Mouse (Mus musculus) adrenal gland, postnatal 4 days (tissue): ENCODE measurements around the gene Fth1. TPM values are rescaled to one million over a fixed set of nuclear protein-coding genes. Genes with fewer than 3 reads are reported as not detected.

Experiments
- DNase-seq, 2 experiments: peaks; one replicate each; pipeline ENCODE4 v3.0.0; 2021 to 2022; ENCODE audit warnings: low spot score in 2 of 2, mixed read lengths in 2 of 2
- total RNA-seq, 2 experiments: library from RNA; stranded (reverse); gene quantifications; 2 replicates each; pipeline ENCODE4 v1.2.3; 2021

Gene Fth1
- total RNA-seq, 2 experiments from 2014 or later = 1,555 to 1,573 TPM

- DNase-seq = no peak
Measured at GRCm38 (mm10) chr19:9989884-9990256, 9.5 kb downstream of the Fth1 start.

- peak; percentile 56 to 70 for DNase-seq
Measured at GRCm38 (mm10) chr19:9991304-9991703, 10.9 kb downstream of the Fth1 start.

GRCm38 (mm10) chr19:9992011-9992958, 11.9 kb downstream of the Fth1 start:
- no peak for DNase-seq

GRCm38 (mm10) chr19:9993036-9993656, 12.7 kb downstream of the Fth1 start:
- DNase-seq = peak; percentile 89

- DNase-seq = no peak
Measured at GRCm38 (mm10) chr19:9997204-9998062, 17.0 kb downstream of the Fth1 start.

GRCm38 (mm10) chr19:9998063-9998416, 17.6 kb downstream of the Fth1 start:
- no peak for DNase-seq

- DNase-seq = no peak
Measured at GRCm38 (mm10) chr19:9998736-9999486, 18.5 kb downstream of the Fth1 start.

GRCm38 (mm10) chr19:10000330-10000729, 19.9 kb downstream of the Fth1 start:
- no peak for DNase-seq

GRCm38 (mm10) chr19:10001206-10001969, 21.0 kb downstream of the Fth1 start, which contains the start of the genes Best1 and Rab3il1:
Best1 (minus strand) TSS chr19:10001633.
Rab3il1 (plus strand) TSS chr19:10001669.
- DNase-seq = no peak

- no peak for DNase-seq
Measured at GRCm38 (mm10) chr19:10003696-10004095, 23.3 kb downstream of the Fth1 start.

GRCm38 (mm10) chr19:10011408-10011807, 31.0 kb downstream of the Fth1 start:
- DNase-seq = no peak

GRCm38 (mm10) chr19:10012827-10013278, 32.5 kb downstream of the Fth1 start:
- no peak for DNase-seq

GRCm38 (mm10) chr19:10013348-10013747, 33.0 kb downstream of the Fth1 start:
- no peak for DNase-seq

- DNase-seq = no peak
Measured at GRCm38 (mm10) chr19:10013913-10014312, 33.5 kb downstream of the Fth1 start.

- DNase-seq = no peak
Measured at GRCm38 (mm10) chr19:10014824-10015223, 34.4 kb downstream of the Fth1 start.

- no peak for DNase-seq
Measured at GRCm38 (mm10) chr19:10015442-10015841, 35.0 kb downstream of the Fth1 start.

GRCm38 (mm10) chr19:10016151-10016550, 35.8 kb downstream of the Fth1 start:
- DNase-seq = no peak

GRCm38 (mm10) chr19:10017637-10018526, 37.5 kb downstream of the Fth1 start:
- peak; percentile 76 to 86 for DNase-seq

GRCm38 (mm10) chr19:10018527-10018818, 38.1 kb downstream of the Fth1 start:
- no peak for DNase-seq
